Mouse (Mus musculus) kidney, postnatal 10 days (tissue): Measurements from ENCODE around the gene Sf3b3.
"Not testable (repeated sequence)": the region's sequence is repeated elsewhere in the genome, so short reads cannot be mapped to it uniquely, and the experiment has no call there.

Experiments
- DNase-seq: peaks from one replicate; pipeline ENCODE4 v3.0.0; 2021; ENCODE audit warnings: mixed read lengths

Sf3b3 gene

GRCm38 (mm10) chr8:110846405-110847170 is at the start of gene Sf3b3, which contains the start of gene Cog4:
TSS of gene Sf3b3 (minus strand) at chr8:110846787.
TSS of gene Cog4 (plus strand) at chr8:110846600.
- peak; percentile 91 for DNase-seq

- no peak for DNase-seq
Measured at GRCm38 (mm10) chr8:110895812-110896211, 49.2 kb upstream of the Sf3b3 start.

DNA sequence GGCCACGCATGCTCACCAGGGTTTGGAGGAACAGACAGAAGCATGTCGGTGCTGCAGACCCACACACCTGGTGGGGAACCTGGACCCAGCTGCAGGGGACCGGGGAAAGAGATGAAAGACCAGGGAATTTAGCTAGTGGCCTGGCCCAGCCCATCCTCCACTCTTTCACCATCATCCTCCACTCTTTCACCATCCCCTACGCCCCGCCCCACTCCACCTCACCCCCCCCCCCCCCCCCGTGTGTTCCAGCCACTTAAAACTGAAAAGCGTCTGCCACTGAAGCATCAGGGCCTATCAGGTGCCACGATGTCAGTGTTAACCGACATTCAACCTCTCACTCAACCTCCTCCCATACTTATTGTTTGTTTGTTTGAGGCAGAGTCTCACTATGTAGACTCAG is 48.7 kb upstream of the Sf3b3 start:
- no peak for DNase-seq

GRCm38 (mm10) chr8:110894851-110895250 is 48.3 kb upstream of the Sf3b3 start:
- no peak for DNase-seq

DNA sequence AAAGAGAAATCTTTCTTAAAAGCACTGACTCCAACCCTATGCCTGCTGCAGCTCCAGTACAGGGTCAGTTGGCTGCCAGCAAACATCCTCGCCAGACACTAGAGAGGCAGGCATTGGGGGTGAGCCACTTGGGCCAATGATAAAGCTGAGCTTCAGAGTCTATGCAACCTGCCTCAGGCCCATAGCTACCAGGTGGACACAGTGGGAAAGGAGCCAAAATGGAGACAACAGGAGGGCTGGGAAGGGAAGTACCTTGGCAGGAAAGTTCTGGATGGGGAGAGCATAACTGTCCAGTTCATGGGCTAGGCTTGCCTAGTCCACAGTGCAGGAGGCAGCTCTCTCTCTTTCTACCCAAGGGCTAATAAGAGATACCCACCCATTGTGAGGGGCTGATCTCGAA is 46.3 kb upstream of the Sf3b3 start:
- DNase-seq: no peak

DNA sequence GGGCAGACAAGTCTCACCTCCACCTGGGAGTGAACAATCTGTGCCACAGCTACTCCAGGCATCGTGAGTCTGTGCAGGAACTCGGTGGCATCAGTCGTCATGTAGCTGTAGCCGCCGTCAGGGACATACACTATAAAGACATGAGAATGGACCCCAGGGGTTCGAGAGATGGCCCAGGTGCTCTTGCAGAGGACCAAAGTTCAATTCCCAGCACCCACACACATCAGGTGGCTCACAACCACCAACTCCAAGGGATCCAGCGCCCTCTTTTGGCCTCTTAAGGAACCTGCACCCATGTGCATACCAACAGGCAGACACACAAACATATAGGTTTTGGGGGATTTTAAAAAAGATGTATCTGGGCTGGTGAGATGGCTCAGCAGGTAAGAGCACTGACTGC is 45.5 kb upstream of the Sf3b3 start:
- DNase-seq: no peak

DNA sequence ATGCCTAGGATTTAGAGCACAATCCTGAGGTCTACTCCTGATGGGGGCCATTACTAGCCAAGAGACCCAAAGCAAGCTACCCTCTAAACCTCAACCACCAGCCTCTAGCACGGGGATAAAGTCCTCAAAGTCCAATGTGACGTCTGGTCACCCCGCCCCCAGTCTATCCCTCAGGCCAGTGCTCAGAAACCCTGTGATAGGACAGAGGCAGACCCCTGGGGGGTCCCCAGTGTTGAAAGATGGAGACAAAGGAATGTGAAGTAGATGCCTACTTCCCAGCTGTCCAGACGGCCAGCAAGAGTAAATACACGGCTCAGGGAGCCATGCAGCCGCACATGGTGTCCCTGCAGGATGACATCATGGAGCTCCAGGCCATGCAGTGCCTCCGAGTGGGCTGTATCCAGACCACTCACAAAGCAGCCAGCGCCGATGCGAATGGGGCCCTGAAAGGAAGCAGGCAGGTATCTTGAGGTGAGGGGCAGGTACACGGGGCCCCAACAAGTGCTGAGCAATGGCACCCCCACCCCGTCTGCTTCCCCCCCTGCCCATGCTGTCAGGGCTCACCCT is 43.4 kb upstream of the Sf3b3 start:
- no peak for DNase-seq

DNA sequence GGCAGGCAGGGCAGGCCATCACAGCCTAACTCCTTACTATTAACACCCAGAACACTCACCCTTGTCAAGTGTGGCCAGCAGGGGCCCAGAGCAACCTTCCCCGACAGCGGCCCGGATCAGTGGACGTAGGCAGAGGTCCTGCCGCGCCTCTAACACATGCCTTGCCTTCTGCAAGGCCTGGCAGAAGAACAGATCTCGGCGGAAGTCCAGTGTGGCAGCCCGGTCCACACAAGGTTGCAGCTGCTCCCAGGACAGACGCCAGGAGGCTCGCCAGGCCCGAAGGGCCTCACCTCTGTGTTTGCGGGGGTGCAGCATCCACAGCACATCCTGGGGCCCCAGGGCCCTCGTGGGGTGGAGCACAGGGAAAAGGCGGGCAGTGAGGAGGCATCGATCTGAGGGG is 42.3 kb upstream of the Sf3b3 start:
- no peak for DNase-seq

DNA sequence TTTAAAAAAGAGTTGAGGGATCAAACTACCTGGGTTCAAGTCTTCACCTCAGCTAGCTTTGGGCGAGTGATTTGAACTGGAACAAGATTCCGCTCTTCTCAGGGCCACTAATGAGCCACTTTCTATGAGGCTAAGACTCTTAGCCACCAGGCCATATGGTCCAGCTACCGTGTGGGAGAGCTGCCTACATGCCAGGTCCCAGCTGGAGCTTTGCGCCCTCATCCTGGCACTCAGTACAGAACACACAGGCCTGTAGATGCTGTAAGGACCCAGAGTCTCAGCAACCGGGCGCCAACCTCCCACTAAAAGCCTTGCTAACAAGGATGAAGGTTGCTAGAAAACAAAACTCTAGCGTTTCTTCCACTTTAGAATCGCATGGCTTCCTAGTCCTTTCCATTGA is 41.9 kb upstream of the Sf3b3 start:
- DNase-seq: no peak

DNA sequence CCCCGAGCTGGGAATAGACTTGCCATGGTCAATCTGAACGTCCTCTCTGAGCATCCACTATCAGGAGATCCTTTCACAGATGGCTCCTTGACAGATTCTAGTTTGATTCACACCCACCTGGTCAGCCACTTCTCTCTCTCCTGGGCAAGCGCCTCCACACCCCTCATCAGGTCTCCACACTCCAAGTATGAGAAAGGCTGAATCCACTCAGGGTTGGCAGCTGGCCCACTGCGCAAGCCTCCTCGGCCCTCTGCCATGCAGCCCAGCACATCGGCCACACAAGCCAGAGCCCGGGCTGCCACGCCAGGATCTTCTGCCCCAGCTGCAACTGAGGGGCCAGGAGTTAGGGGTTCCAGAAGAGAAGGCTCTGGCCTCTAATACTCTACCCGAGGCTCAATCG is 41.0 kb upstream of the Sf3b3 start:
- DNase-seq: no peak

DNA sequence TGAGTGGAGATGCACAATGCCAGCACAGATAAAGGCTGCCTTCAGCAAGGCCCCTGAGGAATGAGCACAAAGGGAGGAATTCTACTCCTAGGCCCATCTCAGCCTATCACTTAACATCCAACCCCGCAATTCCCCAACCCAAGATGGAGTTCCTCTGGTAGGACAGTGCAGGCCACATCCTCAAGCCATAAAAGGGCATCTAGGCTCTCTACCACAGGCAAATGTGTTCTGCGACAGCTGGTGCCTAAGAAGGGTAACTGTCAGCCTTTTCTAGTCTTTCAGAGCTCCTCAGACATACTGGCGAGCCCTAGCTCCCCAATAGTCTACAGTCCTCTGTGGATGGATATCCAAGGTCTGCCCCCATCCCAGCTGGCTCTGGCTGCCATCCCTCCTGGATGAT is 40.0 kb upstream of the Sf3b3 start:
- no peak for DNase-seq

DNA sequence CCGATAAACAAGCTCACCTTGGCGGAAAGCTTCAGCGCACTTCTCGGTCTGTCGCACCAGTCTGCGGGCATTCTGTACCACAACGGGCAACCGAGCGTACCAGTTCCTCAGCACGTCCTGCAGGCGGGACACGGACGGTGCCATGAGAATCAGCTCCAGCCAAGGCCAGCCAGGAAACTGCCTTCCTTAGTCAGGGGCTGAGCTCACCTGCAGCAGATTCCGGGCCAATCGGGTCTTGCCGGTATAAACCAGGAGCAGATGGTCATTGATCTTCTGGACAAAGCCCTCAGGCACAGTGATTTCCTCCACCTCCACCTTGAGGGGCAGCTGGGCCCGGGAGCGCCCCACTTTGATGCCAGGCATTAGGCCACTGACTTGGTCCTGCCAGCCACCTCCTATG is 37.2 kb upstream of the Sf3b3 start:
- DNase-seq: no peak

- no peak for DNase-seq
Measured at GRCm38 (mm10) chr8:110881741-110882310, 35.2 kb upstream of the Sf3b3 start.

DNA sequence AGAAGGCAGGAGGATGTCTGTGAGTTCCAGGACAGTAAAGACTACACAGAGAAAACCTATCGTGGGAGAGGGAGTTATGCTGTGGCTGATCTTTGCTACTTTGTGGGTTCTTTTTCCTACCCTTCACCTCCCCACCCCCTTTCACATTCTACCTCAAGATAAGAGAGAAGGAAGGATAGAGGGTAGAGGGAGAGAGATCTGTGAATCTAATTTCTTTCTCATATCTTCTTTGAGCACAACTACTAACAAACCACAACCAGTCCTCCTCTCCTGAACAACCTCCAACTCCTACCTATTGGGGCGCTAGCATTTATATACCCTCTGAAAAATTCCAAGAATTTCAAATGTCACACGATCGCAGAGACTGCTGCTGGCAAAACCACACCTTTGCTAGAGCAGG is 31.3 kb upstream of the Sf3b3 start:
- DNase-seq: no peak

DNA sequence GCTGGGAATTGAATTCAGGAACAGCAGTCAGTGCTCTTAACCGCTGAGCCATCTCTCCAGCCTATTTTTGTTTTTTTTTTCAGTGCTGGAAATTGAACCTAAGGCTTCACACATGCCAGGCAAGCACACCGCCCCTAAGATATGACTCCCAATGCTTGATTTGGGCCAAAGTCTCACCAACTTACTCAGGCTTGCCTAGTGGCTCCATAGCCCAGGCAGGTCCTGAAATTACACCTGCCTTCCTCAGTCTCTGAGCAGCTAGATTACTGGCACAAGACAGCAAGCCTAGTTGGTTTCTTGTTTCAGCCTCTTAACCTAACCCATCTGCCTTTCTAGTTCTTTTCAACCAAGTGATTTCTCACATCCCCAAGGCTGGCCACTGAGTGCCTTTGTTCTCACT is 23.9 kb upstream of the Sf3b3 start:
- no peak for DNase-seq

GRCm38 (mm10) chr8:110861347-110862025 is 14.9 kb upstream of the Sf3b3 start:
- DNase-seq: not testable (repeated sequence)

- DNase-seq: no peak
Measured at GRCm38 (mm10) chr8:110859651-110860501, 13.3 kb upstream of the Sf3b3 start.

GRCm38 (mm10) chr8:110856760-110857461 is 10.3 kb upstream of the Sf3b3 start:
- DNase-seq: no peak

- not testable (repeated sequence) for DNase-seq
Measured at GRCm38 (mm10) chr8:110856073-110856472, 9.5 kb upstream of the Sf3b3 start.

GRCm38 (mm10) chr8:110851186-110851585 is 4.6 kb upstream of the Sf3b3 start:
- DNase-seq: no peak

DNA sequence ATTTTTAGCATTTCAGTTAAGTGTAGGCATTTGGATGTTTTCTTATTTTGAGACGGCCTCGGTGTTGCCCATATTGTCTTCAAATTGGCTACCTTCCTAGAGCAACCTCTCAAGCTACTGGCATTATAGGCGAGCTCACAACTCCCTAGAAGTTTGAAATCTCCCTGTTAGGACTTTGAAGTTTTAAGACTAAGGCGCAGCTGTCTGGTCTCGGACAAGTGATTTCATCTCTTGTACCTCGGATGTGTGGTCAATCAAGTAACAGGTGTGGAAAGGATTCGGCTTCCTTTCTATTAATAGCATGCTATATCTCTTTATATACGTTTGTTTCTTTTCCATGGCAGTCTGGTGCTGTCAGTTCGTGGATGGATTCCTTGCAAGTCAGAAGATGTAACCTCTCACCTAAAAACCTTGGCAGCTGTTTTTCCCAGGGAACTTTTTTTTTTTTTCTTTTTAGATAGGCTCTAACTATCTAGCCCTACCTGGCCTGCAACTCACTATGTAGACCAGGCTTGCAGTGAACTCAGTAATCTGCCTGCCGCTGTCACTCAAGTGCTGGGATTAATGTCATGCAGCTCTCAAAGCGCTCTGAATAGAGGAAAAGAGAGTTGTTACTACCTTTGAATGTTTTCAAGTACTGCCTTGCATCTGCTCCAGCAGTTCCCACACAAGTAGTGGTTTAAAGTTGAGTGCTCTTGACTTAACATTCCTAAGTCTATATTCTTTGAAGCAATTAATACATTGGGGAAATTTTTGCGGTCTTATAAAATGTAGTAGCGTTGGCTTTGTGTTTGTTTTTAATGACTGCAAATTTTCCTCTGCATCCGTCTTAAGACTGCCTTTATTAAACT is 1.3 kb upstream of the Sf3b3 start:
- DNase-seq: no peak
